Mouse (Mus musculus): ENCODE measurements around the gene Gm42791. TPM values are rescaled to one million over a fixed set of nuclear protein-coding genes. Genes with fewer than 3 reads are reported as not detected.
A peak's percentile ranks its signal among the peaks of the same experiment; 100 is the strongest.

Gm42791 gene
- polyA plus RNA-seq, 1 experiment from 2014 or later = 0.78 TPM

DNA sequence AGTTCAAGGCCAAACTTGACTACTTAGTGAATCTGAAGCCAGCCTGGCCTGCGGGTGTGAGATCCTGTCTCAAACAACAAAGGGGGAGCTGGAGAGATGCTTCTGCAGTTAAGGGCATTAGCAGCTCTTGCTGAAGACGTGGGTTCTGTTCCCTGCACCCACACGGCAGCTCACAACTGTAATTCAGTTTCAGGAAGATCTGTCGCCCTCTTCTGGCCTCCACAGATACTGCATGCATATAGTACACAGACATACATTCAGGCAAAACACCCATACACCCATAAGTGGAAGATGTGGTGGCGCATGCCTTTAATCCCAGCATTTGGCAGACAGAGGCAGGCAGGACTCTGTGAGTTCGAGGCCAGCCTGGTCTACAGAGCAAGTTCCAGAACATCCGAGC is 5.5 kb downstream of the Gm42791 start:
- no peak overlapping the region for H3K4me2 ChIP-seq (replicated peaks; ENCODE audit: low read depth, low read length)
- no peak for DNase-seq (ENCODE audit: low spot score)
- no peak overlapping the region for H3K4me3 ChIP-seq (ENCODE audit: low read depth, low read length)
- no peak overlapping the region for H3K27ac ChIP-seq (ENCODE audit: low read length)
- 0 out of 2 replicates have a peak, but pooled peaks cover 5% of the 10 kb centered on the region for H3K9me3 ChIP-seq (ENCODE audit: low read length)
- ATAC-seq = no peak
- no peaks in the 10 kb centered on the region for H3K4me1 ChIP-seq (ENCODE audit: insufficient read depth, low read depth, low read length)
- no peaks in the 10 kb centered on the region for H3K36me3 ChIP-seq (ENCODE audit: insufficient read depth, low read length)
- H3K9ac ChIP-seq (replicated peaks; ENCODE audit: low read depth) = no peak overlapping the region
- TF ChIP-seq EP300 (IDR thresholded peaks at IDR 0.05) (no peak), CTCF (IDR thresholded peaks at IDR 0.05) (peak; percentile 67)
- 89% methylated on average over 7 of the region's 7 CpGs for WGBS
- no peaks in the 10 kb centered on the region for H3K27me3 ChIP-seq (replicated peaks; ENCODE audit: insufficient read depth, low read length)

DNA sequence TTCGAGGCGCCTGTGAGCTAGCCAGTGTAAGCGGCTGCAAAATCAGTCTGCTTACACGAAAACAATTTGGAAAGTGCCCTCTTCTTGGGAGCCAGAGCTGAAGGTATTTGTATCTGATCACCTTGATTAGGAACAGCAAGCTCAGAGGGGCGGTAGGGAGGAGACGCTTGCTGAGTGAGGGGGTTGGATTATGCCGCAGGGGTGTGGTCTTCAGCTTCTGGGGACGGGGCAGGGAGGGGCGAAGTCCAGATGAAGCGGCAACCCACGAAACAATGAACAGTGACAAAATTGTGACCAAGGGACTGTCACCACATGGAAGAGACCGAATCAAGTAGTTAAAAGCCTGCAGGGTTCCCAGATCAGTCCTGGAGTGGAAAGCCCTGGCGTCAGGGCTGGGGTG is 10.0 kb downstream of the Gm42791 start:
- Histone ChIP-seq H3K9ac (replicated peaks; ENCODE audit: low read depth) (no peak overlapping the region), H3K4me3 (ENCODE audit: low read depth, low read length) (no peak overlapping the region), H3K27me3 (replicated peaks; ENCODE audit: insufficient read depth, low read length) (no peaks in the 10 kb centered on the region), H3K9me3 (ENCODE audit: low read length) (0 out of 2 replicates have a peak, but pooled peaks cover 5% of the 10 kb centered on the region), H3K27ac (ENCODE audit: low read length) (no peak overlapping the region), H3K36me3 (ENCODE audit: insufficient read depth, low read length) (no peaks in the 10 kb centered on the region), H3K4me2 (replicated peaks; ENCODE audit: low read depth, low read length) (no peak overlapping the region), H3K4me1 (ENCODE audit: insufficient read depth, low read depth, low read length) (no peaks in the 10 kb centered on the region)
- DNase-seq (ENCODE audit: low spot score) (no peak), ATAC-seq (no peak)
- WGBS = 49% methylated on average over 13 of the region's 13 CpGs
- TF ChIP-seq EP300 (IDR thresholded peaks at IDR 0.05) = no peak
- TF ChIP-seq CTCF (IDR thresholded peaks at IDR 0.05) = no peak

DNA sequence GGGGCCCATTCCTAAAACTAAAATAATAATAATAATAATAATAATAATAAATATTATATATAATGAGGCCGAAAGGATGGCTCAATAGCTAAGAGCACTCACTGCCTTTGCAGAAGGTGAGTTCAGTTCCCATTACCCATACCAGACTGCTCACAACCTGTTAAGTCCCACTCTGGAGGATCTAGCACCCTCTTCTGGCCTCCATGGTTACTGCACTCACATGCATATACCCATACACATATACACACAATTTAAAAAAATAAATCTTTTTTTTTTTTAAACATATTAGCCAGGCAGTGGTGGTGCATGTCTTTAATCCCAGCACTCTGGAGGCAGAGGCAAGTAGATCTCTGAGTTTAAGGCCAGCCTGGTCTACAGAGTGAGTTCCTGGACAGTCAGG is 11.3 kb downstream of the Gm42791 start:
- Histone ChIP-seq H3K9ac (replicated peaks; ENCODE audit: low read depth) (no peak overlapping the region), H3K9me3 (ENCODE audit: low read length) (0 out of 2 replicates have a peak, but pooled peaks cover 5% of the 10 kb centered on the region), H3K27ac (ENCODE audit: low read length) (no peak overlapping the region), H3K36me3 (ENCODE audit: insufficient read depth, low read length) (no peaks in the 10 kb centered on the region), H3K4me2 (replicated peaks; ENCODE audit: low read depth, low read length) (no peak overlapping the region), H3K4me1 (ENCODE audit: insufficient read depth, low read depth, low read length) (peaks cover under 1% of the 10 kb centered on the region; the same call in 1 of the 2 replicates), H3K4me3 (ENCODE audit: low read depth, low read length) (no peak overlapping the region), H3K27me3 (replicated peaks; ENCODE audit: insufficient read depth, low read length) (no peaks in the 10 kb centered on the region)
- ATAC-seq (no peak), DNase-seq (ENCODE audit: low spot score) (no peak)
- 97% methylated on average over 1 of the region's 1 CpGs for WGBS
- TF ChIP-seq EP300 (IDR thresholded peaks at IDR 0.05) (no peak), CTCF (IDR thresholded peaks at IDR 0.05) (peak; percentile 27)

DNA sequence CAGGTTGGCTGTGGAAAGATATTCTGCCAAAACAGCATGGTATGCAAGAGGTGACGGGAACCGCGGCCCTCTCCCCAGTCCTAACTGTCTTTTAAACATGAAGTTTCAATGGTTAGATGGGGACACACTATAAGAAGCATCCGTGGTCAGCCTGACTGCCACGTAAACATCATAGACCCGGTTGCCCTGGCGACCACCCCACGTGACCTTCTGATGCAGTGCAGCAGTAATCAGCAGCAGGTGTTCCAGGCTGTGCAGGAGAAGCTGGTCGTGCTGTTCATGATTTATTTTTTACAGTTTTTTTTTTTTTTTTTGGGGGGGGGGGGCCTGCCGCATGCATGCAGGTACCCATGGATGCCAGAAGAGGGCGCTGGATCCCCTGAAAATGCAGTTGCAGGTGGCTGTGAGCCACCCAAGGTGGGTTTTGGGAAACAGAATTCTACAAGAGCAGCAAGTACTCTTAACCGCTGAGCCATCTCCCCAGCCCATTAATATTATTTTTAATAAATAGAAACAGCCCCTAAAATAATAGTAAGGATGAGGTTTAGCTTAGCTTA is 11.8 kb downstream of the Gm42791 start:
- H3K4me2 ChIP-seq (replicated peaks; ENCODE audit: low read depth, low read length) = no peak overlapping the region
- TF ChIP-seq CTCF (IDR thresholded peaks at IDR 0.05) (peak; percentile 19; the same call in 1 of the 2 replicates), EP300 (IDR thresholded peaks at IDR 0.05) (no peak)
- no peaks in the 10 kb centered on the region for H3K27me3 ChIP-seq (replicated peaks; ENCODE audit: insufficient read depth, low read length)
- H3K4me3 ChIP-seq (ENCODE audit: low read depth, low read length) = no peak overlapping the region
- 0 out of 2 replicates have a peak, but pooled peaks cover 5% of the 10 kb centered on the region for H3K9me3 ChIP-seq (ENCODE audit: low read length)
- peaks cover 3% of the 10 kb centered on the region; the same call in 1 of the 2 replicates for H3K4me1 ChIP-seq (ENCODE audit: insufficient read depth, low read depth, low read length)
- no peak for DNase-seq (ENCODE audit: low spot score)
- ATAC-seq = no peak
- 82% methylated on average over 12 of the region's 12 CpGs for WGBS
- no peaks in the 10 kb centered on the region for H3K36me3 ChIP-seq (ENCODE audit: insufficient read depth, low read length)
- no peak overlapping the region for H3K27ac ChIP-seq (ENCODE audit: low read length)
- H3K9ac ChIP-seq (replicated peaks; ENCODE audit: low read depth) = no peak overlapping the region

DNA sequence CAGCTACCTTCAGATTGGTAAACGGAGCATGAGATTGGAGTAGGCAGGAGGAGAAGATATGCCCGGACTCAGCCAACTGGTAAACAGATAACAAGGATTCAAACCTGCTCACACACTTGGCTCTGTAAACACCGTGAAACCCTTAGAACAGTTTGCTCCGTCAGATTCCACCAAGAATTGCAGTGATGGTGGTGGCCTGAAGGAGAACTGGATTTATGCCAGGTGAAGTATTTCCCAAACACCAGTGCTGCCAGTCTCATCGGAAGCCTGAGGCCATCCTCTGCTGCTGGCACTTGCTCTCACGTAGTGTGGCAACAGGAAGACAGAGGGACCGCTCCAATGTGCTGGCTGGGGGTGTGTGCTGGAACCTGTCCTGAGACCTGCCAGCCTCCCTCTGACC is 12.6 kb downstream of the Gm42791 start:
- DNase-seq (ENCODE audit: low spot score) (no peak), ATAC-seq (no peak)
- Histone ChIP-seq H3K27ac (ENCODE audit: low read length) (no peak overlapping the region), H3K4me3 (ENCODE audit: low read depth, low read length) (no peak overlapping the region), H3K4me2 (replicated peaks; ENCODE audit: low read depth, low read length) (no peak overlapping the region), H3K27me3 (replicated peaks; ENCODE audit: insufficient read depth, low read length) (no peaks in the 10 kb centered on the region), H3K9ac (replicated peaks; ENCODE audit: low read depth) (no peak overlapping the region), H3K9me3 (ENCODE audit: low read length) (0 out of 2 replicates have a peak, but pooled peaks cover 2% of the 10 kb centered on the region), H3K36me3 (ENCODE audit: insufficient read depth, low read length) (no peaks in the 10 kb centered on the region), H3K4me1 (ENCODE audit: insufficient read depth, low read depth, low read length) (peaks cover 3% of the 10 kb centered on the region; the same call in 1 of the 2 replicates)
- WGBS = 56% methylated on average over 7 of the region's 7 CpGs
- TF ChIP-seq EP300 (IDR thresholded peaks at IDR 0.05) (no peak), CTCF (IDR thresholded peaks at IDR 0.05) (no peak; the same call in 1 of the 2 replicates)

DNA sequence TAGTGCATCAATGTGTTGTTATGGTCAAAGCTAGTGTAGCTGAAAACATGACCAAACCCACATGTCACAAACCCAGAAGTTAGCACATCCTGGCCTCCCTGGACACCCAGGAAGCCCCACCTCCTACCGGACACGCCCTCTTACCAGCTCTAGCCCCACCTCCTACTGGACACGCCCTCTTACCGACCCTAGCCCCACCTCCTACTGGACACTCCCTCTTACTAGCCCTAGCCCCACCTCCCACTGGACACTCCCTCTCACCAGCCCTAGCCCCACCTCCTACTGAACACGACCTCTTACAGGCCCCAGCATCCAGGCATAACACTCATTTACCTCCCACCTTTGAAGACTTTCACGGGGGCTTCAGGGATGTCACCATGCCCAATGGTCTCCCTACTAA is 14.3 kb downstream of the Gm42791 start:
- Histone ChIP-seq H3K4me2 (replicated peaks; ENCODE audit: low read depth, low read length) (no peak overlapping the region), H3K36me3 (ENCODE audit: insufficient read depth, low read length) (no peaks in the 10 kb centered on the region), H3K9me3 (ENCODE audit: low read length) (0 out of 2 replicates have a peak, but pooled peaks cover 2% of the 10 kb centered on the region), H3K4me1 (ENCODE audit: insufficient read depth, low read depth, low read length) (peaks cover 3% of the 10 kb centered on the region; the same call in 1 of the 2 replicates), H3K27ac (ENCODE audit: low read length) (no peak overlapping the region), H3K27me3 (replicated peaks; ENCODE audit: insufficient read depth, low read length) (no peaks in the 10 kb centered on the region), H3K4me3 (ENCODE audit: low read depth, low read length) (no peak overlapping the region), H3K9ac (replicated peaks; ENCODE audit: low read depth) (no peak overlapping the region)
- DNase-seq (ENCODE audit: low spot score) = no peak
- no peak for TF ChIP-seq CTCF (IDR thresholded peaks at IDR 0.05)
- TF ChIP-seq EP300 (IDR thresholded peaks at IDR 0.05) = no peak
- 58% methylated on average over 6 of the region's 6 CpGs for WGBS
- ATAC-seq = peak; percentile 41; the same call in 1 of the 2 replicates

All from lung, postnatal 0 days (tissue).